Mouse (Mus musculus) T-helper 2 cell (primary cell): Measurements from ENCODE around the gene Krtap20-2.
"Not testable (repeated sequence)": the region's sequence is repeated elsewhere in the genome, so short reads cannot be mapped to it uniquely, and the experiment has no call there.

Source experiments
- in situ Hi-C: fragments of 300-600 bp; cut with MboI, MseI; formaldehyde crosslinking; loops from one replicate; pipeline ENCODE4 v1.15.1; 2025; ENCODE audit warnings: high pct_unique_total_duplicates

Krtap20-2 gene

GRCm38 (mm10) chr16:89205561-89205960, at the start of gene Krtap20-2:
TSS of gene Krtap20-2 (plus strand) at chr16:89205861.
- in situ Hi-C loops = no loop called here

GRCm38 (mm10) chr16:89157652-89158051, 48.0 kb upstream of the Krtap20-2 start, which contains the start of gene Gm9789:
TSS of gene Gm9789 (plus strand) at chr16:89157952.
- in situ Hi-C loops = no loop called here

GRCm38 (mm10) chr16:89169190-89169589, 36.5 kb upstream of the Krtap20-2 start, which contains the start of gene Gm7735:
TSS of gene Gm7735 (plus strand) at chr16:89169490.
- in situ Hi-C loops = not testable (repeated sequence)

GRCm38 (mm10) chr16:89174435-89174834, 31.2 kb upstream of the Krtap20-2 start, which contains the start of gene 1110057P08Rik:
TSS of gene 1110057P08Rik (plus strand) at chr16:89174735.
- in situ Hi-C loops = no loop called here

- in situ Hi-C loops = no loop called here
These were observed 17.0 kb upstream of the Krtap20-2 start for GRCm38 (mm10) chr16:89188621-89189020.
